Comparison of ENCODE assay signal across 17 mouse cellular contexts in the genomic region with DNA sequence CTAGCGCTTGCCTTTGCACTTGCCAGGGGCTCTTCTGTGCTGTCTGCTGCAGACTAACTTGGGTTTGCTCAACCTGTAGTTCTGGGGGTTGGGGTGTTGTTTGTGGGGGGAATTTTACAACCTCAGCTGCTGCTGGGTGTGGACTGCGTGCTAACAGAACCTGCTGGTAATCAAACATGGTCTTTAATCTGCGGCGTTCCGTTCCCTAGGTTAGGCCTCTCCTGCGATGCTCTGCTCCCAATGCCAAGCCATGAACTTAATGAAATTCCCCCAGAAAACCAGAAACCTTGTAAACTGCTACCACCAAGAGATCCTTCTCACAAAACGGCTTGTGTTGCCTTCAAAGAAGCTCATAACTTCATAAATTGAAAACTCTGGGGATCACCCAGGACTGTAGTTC.
"Had no signal": no experiment of that assay in that cellular context is flagged by ENCODE, and none has a peak within 500 bp of the region (broad histone marks: within the 10 kb centered on the region; RNA-seq: fewer than 3 reads in every experiment).

No protein-coding gene starts in this region.

- H3K9ac ChIP-seq: liver, postnatal 0 days; lung, embryonic 15.5 days; midbrain, embryonic 13.5 days; midbrain, embryonic 15.5 days; neural tube, embryonic 12.5 days had no signal

- H3K9me3 ChIP-seq: lung, embryonic 15.5 days; midbrain, embryonic 13.5 days; midbrain, embryonic 15.5 days; neural tube, embryonic 12.5 days had no signal

- H3K27ac ChIP-seq: lung, embryonic 15.5 days; macrophage; midbrain, embryonic 13.5 days; midbrain, embryonic 15.5 days; neural tube, embryonic 12.5 days had no signal

- H3K27me3 ChIP-seq: lung, embryonic 15.5 days; megakaryocyte, embryonic 14.5 days; midbrain, embryonic 13.5 days; midbrain, embryonic 15.5 days; neural tube, embryonic 12.5 days had no signal

- H3K36me3 ChIP-seq: lung, embryonic 15.5 days; midbrain, embryonic 13.5 days; midbrain, embryonic 15.5 days; neural tube, embryonic 12.5 days had no signal

- DNase-seq: liver, postnatal 0 days; lung, adult 2 months; lung, postnatal 14 days; lung, postnatal 36 days; right cerebral cortex, postnatal 14 days; spleen, adult 18-20 months; thymus, adult 18-20 months; thymus, postnatal 14 days; thymus, postnatal 36 days had no signal

- H3K4me3 ChIP-seq: lung, embryonic 15.5 days; megakaryocyte, embryonic 14.5 days; midbrain, embryonic 13.5 days; midbrain, embryonic 15.5 days; neural tube, embryonic 12.5 days had no signal

- ATAC-seq: liver, postnatal 0 days; lung, postnatal 0 days; midbrain, embryonic 13.5 days; midbrain, embryonic 15.5 days had no signal

- H3K4me1 ChIP-seq: lung, embryonic 15.5 days; megakaryocyte, embryonic 14.5 days; midbrain, embryonic 13.5 days; neural tube, embryonic 12.5 days had no signal

- H3K4me2 ChIP-seq: lung, embryonic 15.5 days; midbrain, embryonic 11.5 days; midbrain, embryonic 13.5 days; midbrain, embryonic 15.5 days; neural tube, embryonic 12.5 days had no signal
